ENCODE assay signal across 31 mouse cellular contexts in the genomic region with DNA sequence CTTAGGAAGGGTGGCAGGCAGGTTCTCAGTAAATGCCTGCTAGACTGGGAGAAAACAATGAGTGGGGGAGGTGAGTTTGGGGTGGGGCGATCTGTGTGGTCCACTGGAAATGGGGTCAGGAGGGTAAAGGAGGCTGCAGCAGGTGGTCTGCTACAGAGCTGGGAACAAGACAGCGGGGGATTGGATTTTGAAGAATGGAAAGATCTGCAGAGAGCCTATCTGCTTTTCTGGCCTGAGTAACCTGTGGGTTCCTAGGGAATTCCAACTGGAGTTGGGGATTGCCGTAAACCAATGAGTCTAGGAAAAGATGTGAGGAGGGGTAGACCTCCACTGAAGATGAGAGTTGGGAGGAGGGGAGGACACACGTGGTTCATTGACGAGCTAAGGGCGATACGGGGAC.
DNase-seq lines count a peak whose midpoint lies in the region; ATAC-seq lines count a peak whose summit lies in the region.
"Had no signal": no experiment of that assay in that cellular context is flagged by ENCODE, and none has a peak within 500 bp of the region (broad histone marks: within the 10 kb centered on the region; RNA-seq: fewer than 3 reads in every experiment).

No protein-coding gene starts in this region.

- no peak overlapping the region for H3K4me2 ChIP-seq in hindbrain, embryonic 12.5 days (replicated peaks)
- no peak overlapping the region for H3K4me2 ChIP-seq in neural tube, embryonic 15.5 days
- no peak overlapping the region for H3K4me2 ChIP-seq in heart, embryonic 11.5 days
- H3K4me2 ChIP-seq: embryonic facial prominence, embryonic 13.5 days; forebrain, embryonic 15.5 days; heart, embryonic 13.5 days; intestine, embryonic 15.5 days; limb, embryonic 15.5 days; lung, embryonic 14.5 days; neural tube, embryonic 12.5 days; stomach, embryonic 15.5 days had no signal

- peak; percentile 4 for DNase-seq in hindbrain, embryonic 10.5 days (ENCODE audit: low spot score)
- DNase-seq in neural tube, embryonic 10.5 days (ENCODE audit: extremely low spot score, low spot score): peak; percentile 15
- DNase-seq in embryo, embryonic 9.5 days (ENCODE audit: extremely low spot score): peak; percentile 32
- peak; percentile 79 for DNase-seq in retina, postnatal 1 day
- no peak for DNase-seq in heart, adult 18-20 months
- DNase-seq: adrenal gland, postnatal 25 days; cerebellum, adult 9-10 months; heart, postnatal 14 days; kidney, adult 8-10 months; kidney, postnatal 4 days; layer of hippocampus, adult 9-11 months; left cerebral cortex, postnatal 4 days; lung, embryonic 14.5 days; lung, postnatal 36 days; right cerebral cortex, adult 18-20 months; thymus, adult 18-20 months; thymus, postnatal 36 days had no signal

- 10% methylated on average over 7 of the region's 7 CpGs for WGBS in hindbrain, embryonic 10.5 days
- WGBS in hindbrain, embryonic 12.5 days: 10% methylated on average over 7 of the region's 7 CpGs
- 21% methylated on average over 7 of the region's 7 CpGs for WGBS in neural tube, embryonic 15.5 days
- 43% methylated on average over 7 of the region's 7 CpGs for WGBS in heart, embryonic 11.5 days (ENCODE audit: insufficient replicate concordance)

- H3K9me3 ChIP-seq in hindbrain, embryonic 10.5 days: no peaks in the 10 kb centered on the region
- H3K9me3 ChIP-seq in hindbrain, embryonic 12.5 days (replicated peaks): no peaks in the 10 kb centered on the region
- H3K9me3 ChIP-seq in neural tube, embryonic 15.5 days (replicated peaks): no peaks in the 10 kb centered on the region
- H3K9me3 ChIP-seq in heart, embryonic 11.5 days (replicated peaks; ENCODE audit: control insufficient read depth, low read length): no peaks in the 10 kb centered on the region
- H3K9me3 ChIP-seq: embryonic facial prominence, embryonic 13.5 days; forebrain, embryonic 15.5 days; heart, embryonic 13.5 days; intestine, embryonic 15.5 days; limb, embryonic 15.5 days; neural tube, embryonic 12.5 days; stomach, embryonic 15.5 days had no signal

- no peak overlapping the region for H3K9ac ChIP-seq in hindbrain, embryonic 12.5 days
- no peak overlapping the region for H3K9ac ChIP-seq in neural tube, embryonic 15.5 days (replicated peaks)
- no peak overlapping the region for H3K9ac ChIP-seq in heart, embryonic 11.5 days (ENCODE audit: low read depth, low read length)
- H3K9ac ChIP-seq: embryonic facial prominence, embryonic 13.5 days; forebrain, embryonic 15.5 days; heart, embryonic 13.5 days; intestine, embryonic 15.5 days; limb, embryonic 15.5 days; liver, embryonic 14.5 days; lung, embryonic 14.5 days; neural tube, embryonic 12.5 days; stomach, embryonic 15.5 days had no signal

- H3K36me3 ChIP-seq in hindbrain, embryonic 10.5 days: no peaks in the 10 kb centered on the region
- no peaks in the 10 kb centered on the region for H3K36me3 ChIP-seq in hindbrain, embryonic 12.5 days
- H3K36me3 ChIP-seq in neural tube, embryonic 15.5 days: no peaks in the 10 kb centered on the region
- no peaks in the 10 kb centered on the region for H3K36me3 ChIP-seq in heart, embryonic 11.5 days (ENCODE audit: control insufficient read depth, insufficient read depth, low read length)
- H3K36me3 ChIP-seq: embryonic facial prominence, embryonic 13.5 days; forebrain, embryonic 15.5 days; heart, embryonic 13.5 days; intestine, embryonic 15.5 days; limb, embryonic 15.5 days; neural tube, embryonic 12.5 days; stomach, embryonic 15.5 days had no signal

- ATAC-seq in hindbrain, embryonic 12.5 days (ENCODE audit: low FRiP score): no peak
- no peak for ATAC-seq in neural tube, embryonic 15.5 days (ENCODE audit: low FRiP score)
- no peak for ATAC-seq in heart, embryonic 11.5 days (replicated peaks; ENCODE audit: insufficient number of reproducible peaks, low FRiP score, low TSS enrichment)
- ATAC-seq: CD4-positive, CD25-positive, alpha-beta regulatory T cell, adult 4 months; forebrain, embryonic 15.5 days; hindbrain, embryonic 16.5 days; intestine, embryonic 15.5 days had no signal

- H3K27ac ChIP-seq in hindbrain, embryonic 10.5 days: no peak overlapping the region
- no peak overlapping the region for H3K27ac ChIP-seq in hindbrain, embryonic 12.5 days
- H3K27ac ChIP-seq in neural tube, embryonic 15.5 days (replicated peaks): no peak overlapping the region
- no peak overlapping the region for H3K27ac ChIP-seq in heart, embryonic 11.5 days (ENCODE audit: low read depth, low read length)
- H3K27ac ChIP-seq: embryonic facial prominence, embryonic 13.5 days; forebrain, embryonic 15.5 days; heart, embryonic 13.5 days; intestine, embryonic 15.5 days; left cerebral cortex, adult 2 months; limb, embryonic 15.5 days; liver, embryonic 14.5 days; neural tube, embryonic 12.5 days; stomach, embryonic 15.5 days had no signal

- H3K27me3 ChIP-seq in hindbrain, embryonic 10.5 days (ENCODE audit: insufficient read depth, poor library complexity, severe bottlenecking): no peaks in the 10 kb centered on the region
- H3K27me3 ChIP-seq in hindbrain, embryonic 12.5 days: no peaks in the 10 kb centered on the region
- H3K27me3 ChIP-seq in neural tube, embryonic 15.5 days (replicated peaks): no peaks in the 10 kb centered on the region
- no peaks in the 10 kb centered on the region for H3K27me3 ChIP-seq in heart, embryonic 11.5 days (ENCODE audit: control insufficient read depth, insufficient read depth, low read length)
- H3K27me3 ChIP-seq: embryonic facial prominence, embryonic 13.5 days; forebrain, embryonic 15.5 days; heart, embryonic 13.5 days; intestine, embryonic 15.5 days; limb, embryonic 15.5 days; neural tube, embryonic 12.5 days; stomach, embryonic 15.5 days had no signal

- no peak overlapping the region for H3K4me3 ChIP-seq in hindbrain, embryonic 10.5 days
- no peak overlapping the region for H3K4me3 ChIP-seq in hindbrain, embryonic 12.5 days
- no peak overlapping the region for H3K4me3 ChIP-seq in neural tube, embryonic 15.5 days (replicated peaks)
- H3K4me3 ChIP-seq in heart, embryonic 11.5 days (ENCODE audit: low read depth, low read length): no peak overlapping the region
- H3K4me3 ChIP-seq: embryonic facial prominence, embryonic 13.5 days; forebrain, embryonic 15.5 days; heart, embryonic 13.5 days; intestine, embryonic 15.5 days; left cerebral cortex, adult 2 months; limb, embryonic 15.5 days; neural tube, embryonic 12.5 days; stomach, embryonic 15.5 days had no signal

- peaks cover 10% of the 10 kb centered on the region for H3K4me1 ChIP-seq in hindbrain, embryonic 10.5 days (replicated peaks)
- peaks cover 4% of the 10 kb centered on the region; the same call in 1 of the 2 replicates for H3K4me1 ChIP-seq in hindbrain, embryonic 12.5 days
- H3K4me1 ChIP-seq in neural tube, embryonic 15.5 days: no peaks in the 10 kb centered on the region
- H3K4me1 ChIP-seq in heart, embryonic 11.5 days (ENCODE audit: control insufficient read depth, insufficient read depth, low read length): no peaks in the 10 kb centered on the region
- H3K4me1 ChIP-seq: embryonic facial prominence, embryonic 13.5 days; forebrain, embryonic 15.5 days; heart, embryonic 13.5 days; intestine, embryonic 15.5 days; limb, embryonic 15.5 days; neural tube, embryonic 12.5 days; stomach, embryonic 15.5 days had no signal

Comparison
In these comparisons a context has a peak if more than half of its experiments do, and no peak if none do; other contexts are left out.
1. DNase-seq: peak in hindbrain, embryonic 10.5 days (single experiment), neural tube, embryonic 10.5 days (single experiment), embryo, embryonic 9.5 days (single experiment) and retina, postnatal 1 day (single experiment); none in heart, adult 18-20 months (0 of 2).